Mouse (Mus musculus) brown adipose tissue, adult 24 weeks (tissue): Measurements from ENCODE around the gene Ggact. TPM values are rescaled to one million over a fixed set of nuclear protein-coding genes. Genes with fewer than 3 reads are reported as not detected.

Experiments used
- H3K27ac ChIP-seq: fragments of 200-500 bp; replicated peaks from 2 replicates; pipeline ENCODE4 v1.5.1; 2012; ENCODE audit warnings: low read depth, mild to moderate bottlenecking, low read length
- H3K4me1 ChIP-seq: fragments of 200-500 bp; 2 replicates; pipeline ENCODE4 v1.6.1; 2012; ENCODE audit warnings: low read length, mixed read lengths; ENCODE audit not compliant: control insufficient read depth, insufficient read depth, insufficient read length
- H3K4me3 ChIP-seq: fragments of 200-500 bp; 2 replicates; pipeline ENCODE4 v1.5.1; 2012; ENCODE audit warnings: low read depth, mild to moderate bottlenecking, low read length, moderate library complexity; ENCODE audit not compliant: insufficient read depth
- polyA plus RNA-seq: library from polyadenylated mRNA; stranded (reverse); fragments of >200 nt; gene quantifications from 2 replicates; pipeline ENCODE4 v1.2.4, GENCODE M21; 2012; ENCODE audit not compliant: missing spikeins, insufficient read depth, insufficient read length

Ggact gene
- polyA plus RNA-seq, 1 experiment: 40.3 TPM

- no peaks in the 10 kb centered on the region for H3K4me1 ChIP-seq
- no peak overlapping the region for H3K4me3 ChIP-seq
- no peak overlapping the region for H3K27ac ChIP-seq
These were observed 125.4 kb downstream of the Ggact start for GRCm38 (mm10) chr14:122788199-122788598.

- Histone ChIP-seq H3K4me3 (no peak overlapping the region), H3K4me1 (no peaks in the 10 kb centered on the region), H3K27ac (no peak overlapping the region)
These were observed 128.9 kb downstream of the Ggact start for GRCm38 (mm10) chr14:122784701-122785100.

GRCm38 (mm10) chr14:122766448-122766847 is 147.1 kb downstream of the Ggact start:
- Histone ChIP-seq H3K27ac (no peak overlapping the region), H3K4me3 (no peak overlapping the region), H3K4me1 (no peaks in the 10 kb centered on the region)

Other genes with a start within 250 kb of the Ggact start
- gene Tmtc4, start 70.3 kb upstream of the Ggact start, polyA plus RNA-seq: 6.6 and 6.7 TPM in 2 replicates